Mouse (Mus musculus): Measurements from ENCODE around the gene Hagh. TPM values are rescaled to one million over a fixed set of nuclear protein-coding genes. Genes with fewer than 3 reads are reported as not detected.

Hagh gene
- polyA plus RNA-seq, 1 experiment: 636 TPM

DNA sequence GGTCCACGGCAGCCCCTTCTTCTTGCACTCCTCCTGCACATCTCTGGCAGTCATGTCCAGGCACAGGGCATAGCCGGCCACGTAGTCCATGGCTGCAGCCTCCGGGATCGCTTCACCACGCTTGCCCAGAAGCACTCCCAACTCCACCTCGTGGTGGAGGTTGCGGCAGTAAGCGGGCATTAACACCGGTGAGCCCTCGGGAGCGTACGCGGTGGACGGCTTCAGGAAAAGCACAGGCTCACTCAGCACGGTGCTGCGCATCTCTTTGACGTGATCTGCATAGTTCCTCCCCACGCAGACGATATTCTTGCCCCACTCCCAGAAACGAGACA is 9.8 kb downstream of the Hagh start:
- no peak for DNase-seq
- peak overlapping the region; percentile 70 for H3K4me3 ChIP-seq (ENCODE audit: insufficient read depth, low read depth, low read length)
- H3K27me3 ChIP-seq (replicated peaks; ENCODE audit: control insufficient read depth, insufficient read depth, low read length): no peaks in the 10 kb centered on the region
- WGBS: 0% methylated on average over 21 of the region's 21 CpGs
- TF ChIP-seq CTCF (conservative IDR thresholded peaks at IDR 0.05; ENCODE audit: insufficient read depth, insufficient read length, low read depth, low read length) (no peak), POLR2A (IDR thresholded peaks at IDR 0.05; ENCODE audit: low read depth, low read length) (no peak)
- H3K4me1 ChIP-seq (ENCODE audit: control insufficient read depth, insufficient read depth, low read length): peaks cover 7% of the 10 kb centered on the region; the same call in 1 of the 2 replicates
- peak overlapping the region; percentile 92 for H3K27ac ChIP-seq (ENCODE audit: insufficient read depth, low read depth, low read length)
- H3K36me3 ChIP-seq (ENCODE audit: control insufficient read depth, insufficient read depth, low read length): no peaks in the 10 kb centered on the region; the same call in 1 of the 2 replicates

DNA sequence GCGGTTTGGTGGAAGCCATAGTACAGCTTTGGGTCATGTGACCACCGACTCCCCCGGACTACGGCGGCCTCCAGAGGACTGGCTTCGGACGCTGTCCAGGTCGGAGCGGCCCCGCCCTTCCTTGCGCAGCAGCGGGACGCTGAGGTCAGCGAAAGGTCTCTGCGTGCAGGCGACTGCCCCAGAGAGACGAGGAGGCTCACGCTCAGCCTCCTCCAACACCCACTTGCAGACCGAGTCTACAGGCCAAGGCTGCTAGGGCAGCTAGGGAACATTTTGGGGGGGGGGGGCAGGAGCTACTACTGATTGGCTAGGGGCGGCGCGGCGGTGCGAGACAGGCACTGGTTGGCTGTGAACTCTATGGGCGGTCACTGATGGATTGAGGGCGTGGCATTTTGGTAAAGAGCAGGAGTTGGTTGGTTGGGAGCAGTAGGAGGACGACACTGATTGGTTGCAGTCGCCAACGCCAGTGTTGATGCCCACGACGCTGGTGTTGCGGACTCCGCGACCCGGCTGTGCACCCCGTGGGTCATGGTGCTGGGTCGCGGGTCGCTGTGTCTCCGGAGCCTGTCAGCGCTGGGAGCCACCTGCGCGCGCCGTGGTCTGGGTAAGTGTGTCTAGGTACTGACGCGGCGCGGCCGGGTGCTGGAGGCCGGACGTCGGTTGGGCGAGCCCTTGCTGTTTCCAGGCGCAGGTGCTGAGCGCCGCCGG is 10.3 kb downstream of the Hagh start, which contains the start of gene Fahd1:
TSS of gene Fahd1 (minus strand) at position 300 of the 708 bp plus-strand sequence.
- TF ChIP-seq POLR2A (IDR thresholded peaks at IDR 0.05; ENCODE audit: low read depth, low read length): peak; percentile 93
- 0 out of 2 replicates have a peak, but pooled peaks have one; percentile 12 for TF ChIP-seq CTCF (conservative IDR thresholded peaks at IDR 0.05; ENCODE audit: insufficient read depth, insufficient read length, low read depth, low read length)

GRCm38 (mm10) chr17:24850773-24851127 is 10.8 kb downstream of the Hagh start:
- Histone ChIP-seq H3K27ac (ENCODE audit: insufficient read depth, low read depth, low read length) (peak overlapping the region; percentile 43), H3K4me1 (ENCODE audit: control insufficient read depth, insufficient read depth, low read length) (peaks cover 8% of the 10 kb centered on the region; the same call in 1 of the 2 replicates), H3K36me3 (ENCODE audit: control insufficient read depth, insufficient read depth, low read length) (no peaks in the 10 kb centered on the region; the same call in 1 of the 2 replicates), H3K27me3 (replicated peaks; ENCODE audit: control insufficient read depth, insufficient read depth, low read length) (no peaks in the 10 kb centered on the region), H3K4me3 (ENCODE audit: insufficient read depth, low read depth, low read length) (peak overlapping the region; percentile 60)
- no peak for DNase-seq
- no peak for TF ChIP-seq CTCF (conservative IDR thresholded peaks at IDR 0.05; ENCODE audit: insufficient read depth, insufficient read length, low read depth, low read length)
- TF ChIP-seq POLR2A (IDR thresholded peaks at IDR 0.05; ENCODE audit: low read depth, low read length): no peak
- under 1% methylated on average over 20 of the region's 20 CpGs for WGBS

More for the DNA sequence above, 10.3 kb downstream of the Hagh start, which contains the start of gene Fahd1:
- peak; percentile 99 for DNase-seq
- Histone ChIP-seq H3K4me1 (ENCODE audit: control insufficient read depth, insufficient read depth, low read length) (peaks cover 6% of the 10 kb centered on the region; the same call in 1 of the 2 replicates), H3K36me3 (ENCODE audit: control insufficient read depth, insufficient read depth, low read length) (no peaks in the 10 kb centered on the region; the same call in 1 of the 2 replicates), H3K27me3 (replicated peaks; ENCODE audit: control insufficient read depth, insufficient read depth, low read length) (no peaks in the 10 kb centered on the region), H3K4me3 (ENCODE audit: insufficient read depth, low read depth, low read length) (peak within 1 kb of the TSS; percentile 70), H3K27ac (ENCODE audit: insufficient read depth, low read depth, low read length) (peak within 1 kb of the TSS; percentile 92)
- under 1% methylated on average over 58 of the region's 58 CpGs for WGBS

DNA sequence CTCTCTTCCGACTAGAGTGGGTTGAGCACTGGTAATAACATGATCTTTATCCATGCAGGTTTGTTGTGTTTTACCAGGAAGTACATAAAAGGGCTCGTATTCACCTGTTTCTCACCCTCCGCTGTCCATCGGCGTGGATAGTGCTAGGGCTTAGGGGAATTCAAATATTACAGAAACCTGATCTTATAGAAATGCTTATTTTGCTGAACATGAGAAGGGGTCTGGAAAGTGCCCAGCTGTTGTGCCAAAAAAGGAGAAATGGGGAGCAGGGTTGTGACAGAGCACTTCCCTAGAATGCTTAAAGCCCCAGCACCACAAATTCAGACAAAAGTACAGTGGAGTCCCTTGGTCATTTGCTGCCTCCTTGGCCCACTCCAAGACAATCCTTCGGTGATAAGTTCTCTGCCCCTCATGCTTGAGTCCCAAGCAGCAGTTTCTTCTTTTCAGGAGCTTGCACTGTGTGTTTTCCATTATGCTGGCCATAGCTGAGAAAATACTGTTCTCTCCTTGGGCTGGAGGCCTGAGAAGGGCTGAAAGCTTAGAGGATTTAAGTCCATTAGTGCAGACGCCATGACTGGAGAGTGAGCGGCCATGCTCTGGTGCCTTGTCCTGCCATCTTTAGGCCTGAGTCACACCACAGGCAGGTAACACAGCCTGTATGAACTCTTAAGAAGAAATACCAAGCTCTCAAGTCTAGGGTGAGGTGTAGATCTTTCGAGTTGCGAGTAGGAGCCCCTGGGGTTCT is 11.6 kb downstream of the Hagh start:
- TF ChIP-seq CTCF (conservative IDR thresholded peaks at IDR 0.05; ENCODE audit: insufficient read depth, insufficient read length, low read depth, low read length) (no peak), POLR2A (IDR thresholded peaks at IDR 0.05; ENCODE audit: low read depth, low read length) (no peak)
- 0 out of 2 replicates have a peak overlapping the region, but pooled peaks have one; percentile 43 for H3K27ac ChIP-seq (ENCODE audit: insufficient read depth, low read depth, low read length)
- no peak for DNase-seq
- 56% methylated on average over 10 of the region's 10 CpGs for WGBS
- H3K4me1 ChIP-seq (ENCODE audit: control insufficient read depth, insufficient read depth, low read length): peaks cover 14% of the 10 kb centered on the region; the same call in 1 of the 2 replicates
- H3K4me3 ChIP-seq (ENCODE audit: insufficient read depth, low read depth, low read length): peak overlapping the region; percentile 60
- H3K36me3 ChIP-seq (ENCODE audit: control insufficient read depth, insufficient read depth, low read length): no peaks in the 10 kb centered on the region; the same call in 1 of the 2 replicates
- H3K27me3 ChIP-seq (replicated peaks; ENCODE audit: control insufficient read depth, insufficient read depth, low read length): no peaks in the 10 kb centered on the region

GRCm38 (mm10) chr17:24855838-24856464 is 16.0 kb downstream of the Hagh start:
- 58% methylated on average over 3 of the region's 3 CpGs for WGBS
- H3K27me3 ChIP-seq (replicated peaks; ENCODE audit: control insufficient read depth, insufficient read depth, low read length): no peaks in the 10 kb centered on the region
- peak overlapping the region; percentile 81 for H3K27ac ChIP-seq (ENCODE audit: insufficient read depth, low read depth, low read length)
- H3K4me1 ChIP-seq (ENCODE audit: control insufficient read depth, insufficient read depth, low read length): peaks cover 27% of the 10 kb centered on the region; the same call in 1 of the 2 replicates
- TF ChIP-seq CTCF (conservative IDR thresholded peaks at IDR 0.05; ENCODE audit: insufficient read depth, insufficient read length, low read depth, low read length) (no peak), POLR2A (IDR thresholded peaks at IDR 0.05; ENCODE audit: low read depth, low read length) (no peak)
- no peak overlapping the region for H3K4me3 ChIP-seq (ENCODE audit: insufficient read depth, low read depth, low read length)
- H3K36me3 ChIP-seq (ENCODE audit: control insufficient read depth, insufficient read depth, low read length): peaks cover 1% of the 10 kb centered on the region
- DNase-seq: peak; percentile 59

- peaks cover 27% of the 10 kb centered on the region; the same call in 1 of the 2 replicates for H3K4me1 ChIP-seq (ENCODE audit: control insufficient read depth, insufficient read depth, low read length)
- peak overlapping the region; percentile 81 for H3K27ac ChIP-seq (ENCODE audit: insufficient read depth, low read depth, low read length)
- WGBS: 82% methylated on average over 13 of the region's 13 CpGs
- H3K36me3 ChIP-seq (ENCODE audit: control insufficient read depth, insufficient read depth, low read length): peaks cover 5% of the 10 kb centered on the region
- no peak overlapping the region for H3K4me3 ChIP-seq (ENCODE audit: insufficient read depth, low read depth, low read length)
- DNase-seq: no peak
- H3K27me3 ChIP-seq (replicated peaks; ENCODE audit: control insufficient read depth, insufficient read depth, low read length): no peaks in the 10 kb centered on the region
- TF ChIP-seq POLR2A (IDR thresholded peaks at IDR 0.05; ENCODE audit: low read depth, low read length): no peak
- TF ChIP-seq CTCF (conservative IDR thresholded peaks at IDR 0.05; ENCODE audit: insufficient read depth, insufficient read length, low read depth, low read length): no peak
Observed at GRCm38 (mm10) chr17:24856589-24856988, 16.6 kb downstream of the Hagh start.

All from kidney, adult 2 months (tissue).